Mouse (Mus musculus) CD4-positive, CD25-positive, alpha-beta regulatory T cell (primary cell): ENCODE measurements around the gene Efcab11. TPM values are rescaled to one million over a fixed set of nuclear protein-coding genes. Genes with fewer than 3 reads are reported as not detected.

Experiments used
- polyA plus RNA-seq: library from polyadenylated mRNA; unstranded; fragments of 100-300 nt; shearing (Covaris generic); gene quantifications from one replicate; pipeline ENCODE4 v1.2.1, GENCODE M21; 2017

The Efcab11 gene
- 0.59 TPM for polyA plus RNA-seq

GRCm38 (mm10) chr12:99884269-99885261 lies at the start of gene Efcab11, which contains the start of gene Tdp1:
Efcab11 (minus strand) TSS chr12:99884439.
Tdp1 (plus strand) TSS chr12:99884517.

Other genes starting within 250 kb of the Efcab11 start
- gene Tdp1, start 78 bp upstream of the Efcab11 start, polyA plus RNA-seq, result 29.4 TPM
- gene Kcnk13, start 80.1 kb upstream of the Efcab11 start, polyA plus RNA-seq, result 0.13 TPM
- 160 TPM for gene Psmc1, start 225.7 kb upstream of the Efcab11 start, polyA plus RNA-seq